Mouse (Mus musculus): Measurements from ENCODE around the gene Retreg3. TPM values are rescaled to one million over a fixed set of nuclear protein-coding genes. Genes with fewer than 3 reads are reported as not detected.

The Retreg3 gene
- total and polyA plus RNA-seq, 3 experiments = 17.0 to 23.4 TPM; not detected in 1

DNA sequence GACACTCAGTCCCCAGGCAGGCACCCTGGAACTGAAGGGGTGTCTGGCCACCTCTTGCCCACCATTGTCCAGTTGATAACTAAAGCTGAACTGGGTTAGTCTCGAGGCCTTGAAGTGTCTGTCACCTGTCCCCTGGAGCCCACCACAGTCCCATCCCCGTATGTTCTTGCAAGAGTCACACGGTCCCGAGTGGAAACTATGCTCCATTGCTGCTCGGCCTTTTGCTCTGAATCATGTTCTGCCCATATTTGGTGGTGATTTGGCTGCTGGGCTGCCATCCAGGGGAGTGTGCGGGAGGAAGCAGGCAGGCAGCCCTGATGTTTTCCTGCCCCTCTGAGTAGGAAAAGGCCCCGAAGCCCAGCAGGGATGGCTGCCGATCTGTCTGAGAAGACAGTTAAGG, 59.6 kb downstream of the Retreg3 start:
- no peak overlapping the region for H3K9ac ChIP-seq (ENCODE audit: control insufficient read depth, low read depth, low read length, poor library complexity, severe bottlenecking)
- H3K36me3 ChIP-seq (ENCODE audit: control insufficient read depth in 1 of 2, insufficient read depth in 2 of 2, low read length in 2 of 2) = peaks cover 0 to 16% of the 10 kb centered on the region in 2 experiments; a peak in 2 of 4 replicates
- TF ChIP-seq EP300 (IDR thresholded peaks at IDR 0.05; ENCODE audit: low read depth in 1 of 2, low read length in 2 of 2) (no peak), KAT2A (conservative IDR thresholded peaks at IDR 0.05; ENCODE audit: low read depth, low read length) (no peak), E2F4 (IDR thresholded peaks at IDR 0.05; ENCODE audit: borderline replicate concordance, low read depth, low read length) (no peak), RAD21 (IDR thresholded peaks at IDR 0.05; ENCODE audit: low read depth, low read length) (no peak), MXI1 (IDR thresholded peaks at IDR 0.05; ENCODE audit: low read depth, low read length) (no peak), JUND (IDR thresholded peaks at IDR 0.05; ENCODE audit: low read depth, low read length) (no peak), MEF2A (IDR thresholded peaks at IDR 0.05; ENCODE audit: extremely low read depth, insufficient replicate concordance, low read depth, low read length, poor library complexity, severe bottlenecking) (no peak), ZKSCAN1 (IDR thresholded peaks at IDR 0.05; ENCODE audit: low read depth, low read length) (no peak), ZC3H11A (IDR thresholded peaks at IDR 0.05; ENCODE audit: low read depth, low read length) (no peak), UBTF (IDR thresholded peaks at IDR 0.05; ENCODE audit: borderline replicate concordance, insufficient read depth, low read depth, low read length) (no peak), CHD1 (IDR thresholded peaks at IDR 0.05; ENCODE audit: low read depth, low read length) (no peak), SIN3A (IDR thresholded peaks at IDR 0.05; ENCODE audit: low read length) (no peak), NELFE (IDR thresholded peaks at IDR 0.05; ENCODE audit: low read depth, low read length) (no peak), POLR2A (IDR thresholded peaks at IDR 0.05; ENCODE audit: control insufficient read depth in 1 of 2, insufficient read depth in 1 of 2, low read depth in 1 of 2, low read length in 2 of 2, poor library complexity in 1 of 2) (no peak), CTCF (IDR thresholded peaks at IDR 0.05 in 2 of 3, conservative IDR thresholded peaks at IDR 0.05 in 1 of 3; ENCODE audit: control insufficient read depth in 1 of 3, insufficient read depth in 1 of 3, low read depth in 2 of 3, low read length in 3 of 3, poor library complexity in 1 of 3, severe bottlenecking in 1 of 3) (no peak), ETS1 (IDR thresholded peaks at IDR 0.05; ENCODE audit: low read depth, low read length) (no peak), RCOR1 (IDR thresholded peaks at IDR 0.05; ENCODE audit: low read depth, low read length) (no peak)
- peaks cover 12 to 21% of the 10 kb centered on the region in 2 experiments for H3K4me1 ChIP-seq (ENCODE audit: control insufficient read depth in 1 of 2, insufficient read depth in 2 of 2, low read length in 2 of 2)
- no peaks in the 10 kb centered on the region for H3K27me3 ChIP-seq (ENCODE audit: control insufficient read depth in 1 of 2, insufficient read depth in 2 of 2, low read length in 2 of 2)
- H3K4me3 ChIP-seq (ENCODE audit: control insufficient read depth in 1 of 2, insufficient read depth in 1 of 2, low read depth in 2 of 2, low read length in 2 of 2) = no peak overlapping the region
- no peaks in the 10 kb centered on the region for H3K79me2 ChIP-seq (ENCODE audit: control insufficient read depth, insufficient read depth, low read length, poor library complexity)
- H3K27ac ChIP-seq (ENCODE audit: control insufficient read depth, low read depth, low read length) = no peak overlapping the region
- no peaks in the 10 kb centered on the region for H3K9me3 ChIP-seq (replicated peaks; ENCODE audit: insufficient read depth, low read length)
- no peak for DNase-seq (ENCODE audit: low read depth, low spot score)

DNA sequence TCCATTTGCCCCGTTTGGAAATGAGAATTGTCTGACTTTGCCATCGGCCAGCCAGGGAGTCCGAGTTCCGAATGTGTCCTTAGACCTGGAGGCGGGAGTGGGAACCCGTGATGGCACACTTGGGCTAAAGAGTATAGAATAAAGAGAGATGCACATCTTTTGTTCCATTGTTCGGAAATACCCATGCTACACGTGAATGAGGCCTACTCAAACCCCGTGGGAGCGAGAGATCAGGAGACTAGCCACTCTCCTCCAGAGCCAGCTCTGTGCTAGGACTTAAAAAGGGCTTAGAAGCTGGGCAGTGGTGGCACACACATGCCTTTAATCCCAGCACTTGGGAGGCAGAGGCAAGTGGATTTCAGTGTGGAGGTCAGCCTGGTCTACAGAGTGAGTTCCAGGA, 60.2 kb downstream of the Retreg3 start:
- H3K79me2 ChIP-seq (ENCODE audit: control insufficient read depth, insufficient read depth, low read length, poor library complexity) = no peaks in the 10 kb centered on the region
- H3K36me3 ChIP-seq (ENCODE audit: control insufficient read depth in 1 of 2, insufficient read depth in 2 of 2, low read length in 2 of 2) = peaks cover 0 to 14% of the 10 kb centered on the region in 2 experiments; a peak in 2 of 4 replicates
- DNase-seq (ENCODE audit: low read depth, low spot score) = no peak
- H3K9ac ChIP-seq (ENCODE audit: control insufficient read depth, low read depth, low read length, poor library complexity, severe bottlenecking) = no peak overlapping the region
- H3K9me3 ChIP-seq (replicated peaks; ENCODE audit: insufficient read depth, low read length) = no peaks in the 10 kb centered on the region
- H3K4me1 ChIP-seq (ENCODE audit: control insufficient read depth in 1 of 2, insufficient read depth in 2 of 2, low read length in 2 of 2) = peaks cover 10 to 19% of the 10 kb centered on the region in 2 experiments
- no peaks in the 10 kb centered on the region for H3K27me3 ChIP-seq (ENCODE audit: control insufficient read depth in 1 of 2, insufficient read depth in 2 of 2, low read length in 2 of 2)
- TF ChIP-seq HCFC1 (IDR thresholded peaks at IDR 0.05; ENCODE audit: low read depth, low read length) = no peak
- no peak for TF ChIP-seq USF2 (IDR thresholded peaks at IDR 0.05; ENCODE audit: borderline replicate concordance in 1 of 2, insufficient read depth in 1 of 2, low read depth in 1 of 2, low read length in 2 of 2)
- no peak for TF ChIP-seq MEF2A (IDR thresholded peaks at IDR 0.05; ENCODE audit: extremely low read depth, insufficient replicate concordance, low read depth, low read length, poor library complexity, severe bottlenecking)
- no peak for TF ChIP-seq USF1 (IDR thresholded peaks at IDR 0.05; ENCODE audit: low read depth, low read length)
- TF ChIP-seq GATA1 (IDR thresholded peaks at IDR 0.05; ENCODE audit: low read depth, low read length) = no peak
- no peak for TF ChIP-seq GABPA (IDR thresholded peaks at IDR 0.05; ENCODE audit: low read depth, low read length)
- no peak overlapping the region for H3K27ac ChIP-seq (ENCODE audit: control insufficient read depth, low read depth, low read length)
- H3K4me3 ChIP-seq (ENCODE audit: control insufficient read depth in 1 of 2, insufficient read depth in 1 of 2, low read depth in 2 of 2, low read length in 2 of 2) = no peak overlapping the region

Measured in MEL (cell line).